Mouse (Mus musculus) kidney, embryonic 14.5 days (tissue): ENCODE results near the gene Slc2a10. TPM values are rescaled to one million over a fixed set of nuclear protein-coding genes. Genes with fewer than 3 reads are reported as not detected.

Source experiments
- ATAC-seq: fragments of 200-750 bp; cut with Nextera tagmentation; 2 replicates; pipeline ENCODE4 v1.8.0; 2017; ENCODE audit warnings: moderate number of reproducible peaks, mild to moderate bottlenecking, moderate TSS enrichment, moderate library complexity; ENCODE audit not compliant: low FRiP score, low TSS enrichment
- H3K27ac ChIP-seq: fragments of 300-500 bp; sonication (generic); 2 replicates; pipeline ENCODE4 v1.5.1; 2014; ENCODE audit warnings: low read depth, mild to moderate bottlenecking, low read length, moderate library complexity, mixed read lengths
- H3K27me3 ChIP-seq: fragments of 300-500 bp; sonication (generic); 2 replicates; pipeline ENCODE4 v1.6.1; 2014; ENCODE audit warnings: mild to moderate bottlenecking, low read length; ENCODE audit not compliant: control insufficient read depth, insufficient read depth
- H3K36me3 ChIP-seq: fragments of 300-500 bp; sonication (generic); 2 replicates; pipeline ENCODE4 v1.6.1; 2014; ENCODE audit warnings: low read length, mixed read lengths; ENCODE audit not compliant: control insufficient read depth, insufficient read depth
- H3K4me1 ChIP-seq: fragments of 300-500 bp; sonication (generic); 2 replicates; pipeline ENCODE4 v1.6.1; 2014; ENCODE audit warnings: low read length, mixed read lengths; ENCODE audit not compliant: control insufficient read depth, insufficient read depth
- H3K4me2 ChIP-seq: fragments of 300-500 bp; sonication (generic); replicated peaks from 2 replicates; pipeline ENCODE4 v1.6.1; 2014; ENCODE audit warnings: low read depth, mild to moderate bottlenecking, low read length
- H3K4me3 ChIP-seq: fragments of 300-500 bp; sonication (generic); 2 replicates; pipeline ENCODE4 v1.5.1; 2014; ENCODE audit warnings: mild to moderate bottlenecking, low read length
- H3K9ac ChIP-seq: fragments of 300-500 bp; sonication (generic); 2 replicates; pipeline ENCODE4 v1.6.1; 2014; ENCODE audit warnings: low read depth, mild to moderate bottlenecking, low read length, moderate library complexity
- H3K9me3 ChIP-seq: fragments of 300-500 bp; sonication (generic); 2 replicates; pipeline ENCODE4 v1.6.1; 2016; ENCODE audit warnings: low read length; ENCODE audit not compliant: control insufficient read depth
- WGBS: fragments of 180-500 bp; shearing (Covaris S2); extraction: QIAGEN DNeasy Blood & Tissue Kit; methylation state at CpG from one replicate; pipeline ENCODE4 v1.1.7; 2014; 5-methylcytosine and 5-hydroxymethylcytosine counted together
- polyA plus RNA-seq: library from polyadenylated mRNA; unstranded; fragments of >200 nt; fragmentation: Nextera tagmentation; extraction: Ambion mirVana; gene quantifications from 2 replicates; pipeline ENCODE4 v1.2.1, GENCODE M21; 2014

Gene Slc2a10
- polyA plus RNA-seq, 1 experiment from 2014 or later = 6.9 TPM

GRCm38 (mm10) chr2:165475412-165475811 lies 28.2 kb upstream of the Slc2a10 start:
- 77% methylated on average over 7 of the region's 7 CpGs for WGBS
- Histone ChIP-seq H3K9ac (no peak overlapping the region), H3K4me1 (0 out of 2 replicates have a peak, but pooled peaks cover 5% of the 10 kb centered on the region), H3K9me3 (no peaks in the 10 kb centered on the region), H3K4me2 (no peak overlapping the region), H3K27me3 (peaks cover 19% of the 10 kb centered on the region), H3K4me3 (no peak overlapping the region), H3K36me3 (no peaks in the 10 kb centered on the region), H3K27ac (no peak overlapping the region)
- ATAC-seq = no peak

- no peak overlapping the region for H3K27ac ChIP-seq
- no peak overlapping the region for H3K4me3 ChIP-seq
- 57% methylated on average over 5 of the region's 5 CpGs for WGBS
- no peak overlapping the region for H3K4me2 ChIP-seq
- no peaks in the 10 kb centered on the region for H3K36me3 ChIP-seq
- no peak overlapping the region for H3K9ac ChIP-seq
- H3K9me3 ChIP-seq = no peaks in the 10 kb centered on the region
- ATAC-seq = no peak
- 0 out of 2 replicates have a peak, but pooled peaks cover 5% of the 10 kb centered on the region for H3K4me1 ChIP-seq
- H3K27me3 ChIP-seq = peaks cover 19% of the 10 kb centered on the region
Observed at GRCm38 (mm10) chr2:165475850-165476249, 27.7 kb upstream of the Slc2a10 start.

- Histone ChIP-seq H3K27me3 (no peaks in the 10 kb centered on the region), H3K27ac (no peak overlapping the region), H3K4me1 (no peaks in the 10 kb centered on the region), H3K9me3 (no peaks in the 10 kb centered on the region), H3K9ac (no peak overlapping the region), H3K4me3 (no peak overlapping the region), H3K4me2 (no peak overlapping the region), H3K36me3 (no peaks in the 10 kb centered on the region)
- 45% methylated on average over 8 of the region's 8 CpGs for WGBS
- no peak for ATAC-seq
Observed at GRCm38 (mm10) chr2:165482003-165482402, 21.6 kb upstream of the Slc2a10 start.

- WGBS = 66% methylated on average over 6 of the region's 6 CpGs
- Histone ChIP-seq H3K36me3 (peaks cover 9% of the 10 kb centered on the region), H3K27ac (no peak overlapping the region)
Observed at GRCm38 (mm10) chr2:165484152-165484551, 19.4 kb upstream of the Slc2a10 start.

GRCm38 (mm10) chr2:165485826-165486225 lies 17.8 kb upstream of the Slc2a10 start:
- H3K36me3 ChIP-seq = peaks cover 26% of the 10 kb centered on the region
- H3K4me1 ChIP-seq = no peaks in the 10 kb centered on the region
- H3K9ac ChIP-seq = no peak overlapping the region
- no peak overlapping the region for H3K4me3 ChIP-seq
- no peaks in the 10 kb centered on the region for H3K9me3 ChIP-seq
- no peaks in the 10 kb centered on the region for H3K27me3 ChIP-seq
- no peak overlapping the region for H3K27ac ChIP-seq
- H3K4me2 ChIP-seq = no peak overlapping the region
- 74% methylated on average over 3 of the region's 3 CpGs for WGBS
- no peak for ATAC-seq

More at GRCm38 (mm10) chr2:165484152-165484551, 19.4 kb upstream of the Slc2a10 start:
- H3K27me3 ChIP-seq = no peaks in the 10 kb centered on the region
- ATAC-seq = no peak
- H3K4me2 ChIP-seq = no peak overlapping the region
- H3K9me3 ChIP-seq = no peaks in the 10 kb centered on the region
- no peaks in the 10 kb centered on the region for H3K4me1 ChIP-seq
- no peak overlapping the region for H3K9ac ChIP-seq
- no peak overlapping the region for H3K4me3 ChIP-seq

- WGBS = 89% methylated on average over 5 of the region's 5 CpGs
- ATAC-seq = no peak
- H3K4me3 ChIP-seq = no peak overlapping the region
- peaks cover 27% of the 10 kb centered on the region for H3K36me3 ChIP-seq
- H3K27me3 ChIP-seq = no peaks in the 10 kb centered on the region
- H3K9ac ChIP-seq = no peak overlapping the region
- no peak overlapping the region for H3K27ac ChIP-seq
- H3K4me2 ChIP-seq = no peak overlapping the region
- no peaks in the 10 kb centered on the region for H3K4me1 ChIP-seq
- H3K9me3 ChIP-seq = no peaks in the 10 kb centered on the region
Observed at GRCm38 (mm10) chr2:165486401-165486800, 17.2 kb upstream of the Slc2a10 start.

- H3K9ac ChIP-seq = no peak overlapping the region
- H3K4me3 ChIP-seq = no peak overlapping the region
- H3K4me2 ChIP-seq = no peak overlapping the region
- H3K36me3 ChIP-seq = peaks cover 27% of the 10 kb centered on the region
- ATAC-seq = peak; percentile 33; the same call in 1 of the 2 replicates
- no peak overlapping the region for H3K27ac ChIP-seq
- H3K27me3 ChIP-seq = no peaks in the 10 kb centered on the region
- H3K9me3 ChIP-seq = no peaks in the 10 kb centered on the region
- WGBS = 27% methylated on average over 8 of the region's 8 CpGs
- no peaks in the 10 kb centered on the region; the same call in 1 of the 2 replicates for H3K4me1 ChIP-seq
Observed at GRCm38 (mm10) chr2:165486881-165487535, 16.6 kb upstream of the Slc2a10 start.

GRCm38 (mm10) chr2:165492648-165493553 lies 10.7 kb upstream of the Slc2a10 start, which contains the start of gene Trp53rka:
Trp53rka (minus strand) TSS chr2:165493324.
- peak; percentile 83 for ATAC-seq
- under 1% methylated on average over 62 of the region's 84 CpGs for WGBS
- H3K9ac ChIP-seq = peak within 1 kb of the TSS; percentile 85
- H3K27ac ChIP-seq = peak within 1 kb of the TSS; percentile 67
- H3K4me3 ChIP-seq = peak within 1 kb of the TSS; percentile 78
- peaks cover 5% of the 10 kb centered on the region for H3K4me1 ChIP-seq
- peaks cover 27% of the 10 kb centered on the region for H3K36me3 ChIP-seq
- H3K4me2 ChIP-seq = peak within 1 kb of the TSS; percentile 53
- H3K27me3 ChIP-seq = no peaks in the 10 kb centered on the region
- no peaks in the 10 kb centered on the region for H3K9me3 ChIP-seq
